Mouse (Mus musculus): ENCODE data around the gene Myoc. TPM values are rescaled to one million over a fixed set of nuclear protein-coding genes. Genes with fewer than 3 reads are reported as not detected.
A peak's percentile ranks its signal among the peaks of the same experiment; 100 is the strongest.

Gene Myoc
- polyA plus RNA-seq, 2 experiments from 2014 or later = not detected

- ATAC-seq = no peak
Measured at GRCm38 (mm10) chr1:162648416-162648815, 9.5 kb downstream of the Myoc start.

GRCm38 (mm10) chr1:162658119-162658518, 19.2 kb downstream of the Myoc start, which contains the start of gene Myocos:
TSS of gene Myocos (minus strand) at chr1:162658219.
- no peak for ATAC-seq

- ATAC-seq = no peak
Measured at GRCm38 (mm10) chr1:162660276-162660860, 21.4 kb downstream of the Myoc start.

GRCm38 (mm10) chr1:162664826-162665475, 26.0 kb downstream of the Myoc start:
- peak; percentile 89 for ATAC-seq

- ATAC-seq = peak; percentile 20
Measured at GRCm38 (mm10) chr1:162665486-162666174, 26.7 kb downstream of the Myoc start.

GRCm38 (mm10) chr1:162693721-162694120, 54.8 kb downstream of the Myoc start:
- no peak for ATAC-seq

- no peak for ATAC-seq
Measured at GRCm38 (mm10) chr1:162697866-162698265, 58.9 kb downstream of the Myoc start.

Other genes with a start within 250 kb of the Myoc start
- gene Dnm3, start 161.1 kb upstream of the Myoc start, polyA plus RNA-seq (2017; shearing (Covaris generic)) = under 1 TPM; 0.41 to 0.55 TPM
- gene Mettl13, start 90.6 kb upstream of the Myoc start, polyA plus RNA-seq (2017; shearing (Covaris generic)) = 10 to 100 TPM in 1 of 2 experiments, 1 to 10 TPM in 1; 5.9 to 16.8 TPM
- gene Vamp4, start 68.6 kb upstream of the Myoc start, polyA plus RNA-seq (2017; shearing (Covaris generic)) = 100 to 1,000 TPM in 1 of 2 experiments, 10 to 100 TPM in 1; 91.3 to 111 TPM
- gene Myocos, start 19.1 kb downstream of the Myoc start, polyA plus RNA-seq (2017; shearing (Covaris generic)) = not detected
- 100 to 1,000 TPM; 259 to 407 TPM for gene Prrc2c, start 101.4 kb downstream of the Myoc start, polyA plus RNA-seq (2017; shearing (Covaris generic))
- gene Fmo4, start 174.8 kb downstream of the Myoc start, polyA plus RNA-seq (2017; shearing (Covaris generic)) = not detected
- gene Fmo1, start 227.5 kb downstream of the Myoc start, polyA plus RNA-seq (2017; shearing (Covaris generic)) = under 1 TPM; 0.22 to 0.72 TPM